Mouse (Mus musculus) cortical plate, adult 2 months (tissue): ENCODE data around the gene Vwce.

Experiments used
- CTCF ChIP-seq: fragments of 200-500 bp; IDR thresholded peaks from 2 replicates; pipeline ENCODE4 v1.5.1; 2011; ENCODE audit warnings: mild to moderate bottlenecking, control low read depth, low read length; ENCODE audit not compliant: insufficient read depth; ENCODE audit errors: extremely low read depth
- POLR2A ChIP-seq: fragments of 200-500 bp; IDR thresholded peaks from 2 replicates; pipeline ENCODE4 v1.6.1; 2011; ENCODE audit warnings: mild to moderate bottlenecking, low read length, control low read depth; ENCODE audit not compliant: insufficient read depth; ENCODE audit errors: extremely low read depth

DNA sequence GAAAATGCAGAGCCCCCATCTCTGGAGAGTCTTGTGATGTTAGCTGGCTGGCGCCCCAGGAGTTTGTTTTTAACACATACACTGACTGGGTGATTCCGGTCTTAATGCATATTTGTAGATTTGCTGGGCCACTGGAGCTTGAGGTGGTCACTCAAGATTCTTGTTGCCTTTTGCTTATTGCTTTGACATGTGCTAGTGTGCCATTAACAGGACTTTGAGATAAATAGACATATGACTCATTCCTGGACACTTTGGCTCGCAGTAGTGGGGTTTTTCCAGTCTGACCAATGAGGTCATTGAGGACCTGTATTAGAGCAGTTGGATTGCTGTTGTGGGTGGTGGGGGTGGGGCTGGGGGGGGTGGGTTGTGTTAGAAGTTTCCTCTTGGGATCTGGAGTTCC lies 56.3 kb downstream of the Vwce start:
- TF ChIP-seq CTCF = no peak
- no peak for TF ChIP-seq POLR2A
